Mouse (Mus musculus) right cerebral cortex, adult 18-20 months (tissue): Measurements from ENCODE around the gene Gprin3.

Experiments
- DNase-seq: peaks from one replicate; pipeline ENCODE4 v3.0.0; 2022; ENCODE audit warnings: mixed read lengths

The Gprin3 gene

GRCm38 (mm10) chr6:59425824-59426533 lies at the start of gene Gprin3:
TSS of gene Gprin3 (minus strand) at chr6:59426294.
- peak; percentile 81 for DNase-seq

DNA sequence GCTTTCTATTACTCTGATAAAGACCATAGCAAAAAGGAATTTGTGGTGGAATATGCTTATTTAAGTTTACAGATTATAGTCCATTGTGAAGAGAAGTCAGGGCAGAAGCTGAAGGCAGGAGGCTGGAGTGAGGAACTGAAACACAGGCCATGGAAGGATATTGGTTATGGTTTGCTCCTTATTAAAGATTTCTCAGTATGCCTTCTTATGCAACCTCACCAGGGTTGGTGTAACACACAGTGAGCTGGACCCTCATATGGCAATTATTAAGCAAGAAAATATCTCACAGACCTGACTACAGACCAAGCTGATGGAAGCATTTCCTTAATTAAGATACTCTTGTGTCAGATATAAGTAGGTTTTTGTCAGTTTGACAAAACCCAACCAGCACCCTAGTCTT lies 32.8 kb upstream of the Gprin3 start:
- no peak for DNase-seq

- DNase-seq = no peak
Observed at GRCm38 (mm10) chr6:59456116-59456515, 30.0 kb upstream of the Gprin3 start.

- DNase-seq = no peak
Observed at GRCm38 (mm10) chr6:59451348-59451747, 25.3 kb upstream of the Gprin3 start.

DNA sequence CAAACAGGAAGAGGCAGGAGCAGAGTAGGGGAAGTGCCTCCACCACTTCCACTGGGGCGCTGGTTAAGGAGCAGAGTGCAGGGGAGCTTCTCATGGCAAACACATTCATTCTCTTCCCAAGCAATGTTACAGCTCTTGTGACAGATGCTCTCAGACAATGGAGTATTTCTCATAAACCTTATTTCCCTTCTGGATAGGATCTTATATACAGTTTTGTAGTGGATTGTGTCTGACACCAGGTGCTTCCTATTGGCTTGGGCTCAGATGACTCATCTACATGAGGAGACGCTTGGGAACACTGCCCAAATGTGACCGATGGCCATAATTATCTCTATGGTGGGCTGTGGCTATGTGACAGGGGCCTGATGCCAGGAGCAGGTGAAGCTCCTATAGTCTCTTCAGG lies 19.0 kb upstream of the Gprin3 start:
- no peak for DNase-seq

DNA sequence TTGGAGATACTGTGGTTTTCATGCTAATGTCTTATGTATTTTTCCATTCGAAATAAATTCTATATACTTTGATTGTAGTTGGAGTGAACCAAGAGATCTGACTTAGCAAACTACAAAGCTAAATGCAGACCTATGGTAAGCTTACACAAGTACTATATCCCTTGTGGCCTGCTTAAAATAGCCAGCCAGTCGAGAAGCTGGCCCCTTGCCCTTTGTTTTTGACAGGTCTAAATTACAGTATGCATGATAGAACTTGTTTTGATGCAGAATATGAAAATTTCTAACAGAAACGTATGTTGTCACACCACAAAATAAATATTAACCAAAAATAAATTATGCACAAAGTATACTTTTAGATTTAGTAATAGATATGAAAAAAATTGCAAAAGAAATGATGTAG lies 9.8 kb upstream of the Gprin3 start:
- no peak for DNase-seq

DNA sequence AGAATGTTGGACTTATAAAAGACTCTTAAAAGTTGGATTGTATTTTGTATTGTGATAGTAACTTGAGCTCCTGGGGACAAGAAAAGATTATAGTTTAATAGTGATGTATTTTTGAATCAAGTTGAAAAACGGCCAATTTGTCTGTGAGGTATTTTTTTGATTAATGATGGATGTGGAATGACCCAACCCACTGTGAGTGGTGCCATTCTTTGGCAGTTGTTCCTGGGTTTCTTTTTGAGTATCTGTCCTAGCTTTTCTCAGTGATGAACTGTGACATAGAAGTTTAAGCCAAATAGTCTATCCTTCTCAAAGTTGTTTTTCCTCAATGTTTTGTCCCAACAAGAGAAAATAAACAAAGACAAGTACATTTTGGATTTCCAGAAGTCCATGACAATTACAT lies 7.0 kb upstream of the Gprin3 start:
- no peak for DNase-seq

DNA sequence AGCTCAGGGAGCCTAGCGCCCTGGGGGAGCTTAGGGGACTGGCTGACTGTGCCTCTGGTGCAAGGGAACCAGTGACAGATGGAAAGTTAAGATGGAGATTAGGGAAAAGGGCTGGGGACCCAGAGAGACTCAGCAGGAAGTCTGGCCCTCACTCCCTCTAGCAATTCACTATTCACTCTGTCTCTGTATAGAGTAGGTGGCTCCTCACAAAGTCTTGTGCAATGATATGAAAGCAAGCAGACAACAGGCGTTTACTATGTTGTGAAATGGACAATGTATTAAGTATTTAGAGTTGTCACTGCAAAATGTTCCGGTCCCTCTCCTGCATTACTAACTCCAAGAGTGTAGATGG lies 416 bp upstream of the Gprin3 start:
- DNase-seq = no peak

- DNase-seq = no peak
Observed at GRCm38 (mm10) chr6:59424871-59425740, 988 bp downstream of the Gprin3 start.

DNA sequence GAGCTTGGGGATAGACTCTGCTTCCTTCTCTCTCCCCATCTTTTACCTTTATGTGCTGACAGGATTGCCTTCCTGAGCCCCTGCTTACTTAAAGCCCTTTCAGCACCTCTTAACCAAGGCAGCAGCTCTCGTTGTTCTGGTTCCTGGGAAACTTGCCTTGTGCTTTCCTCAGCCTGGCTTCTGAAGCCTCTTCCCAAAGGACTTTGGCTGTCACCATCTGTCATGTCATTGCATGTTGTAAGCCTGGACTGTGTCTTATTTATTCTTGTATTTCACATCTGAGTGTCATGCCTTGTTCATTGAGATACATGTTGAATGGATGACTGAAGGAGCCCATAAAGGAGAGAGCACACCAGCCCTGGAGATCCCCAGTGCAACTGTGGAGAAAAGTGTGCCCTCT lies 2.3 kb downstream of the Gprin3 start:
- DNase-seq = no peak

DNA sequence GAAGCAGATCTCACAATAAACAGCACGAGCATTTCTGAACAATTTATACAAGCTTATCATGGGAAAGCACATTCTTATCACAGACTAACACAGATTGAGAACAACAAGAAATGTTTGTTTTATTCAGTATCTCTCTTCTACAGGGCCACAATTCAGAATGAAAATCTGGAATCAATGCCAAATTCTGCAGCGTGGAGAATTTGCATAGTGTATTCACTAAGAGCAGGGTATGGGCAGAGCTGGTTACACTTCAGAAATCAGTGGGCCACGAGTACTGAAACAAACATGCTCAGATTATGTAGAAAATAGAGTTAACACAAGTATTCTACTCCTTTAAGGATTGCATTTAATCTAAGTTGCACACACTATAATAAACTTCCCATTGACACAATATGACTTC lies 6.8 kb downstream of the Gprin3 start:
- no peak for DNase-seq

DNA sequence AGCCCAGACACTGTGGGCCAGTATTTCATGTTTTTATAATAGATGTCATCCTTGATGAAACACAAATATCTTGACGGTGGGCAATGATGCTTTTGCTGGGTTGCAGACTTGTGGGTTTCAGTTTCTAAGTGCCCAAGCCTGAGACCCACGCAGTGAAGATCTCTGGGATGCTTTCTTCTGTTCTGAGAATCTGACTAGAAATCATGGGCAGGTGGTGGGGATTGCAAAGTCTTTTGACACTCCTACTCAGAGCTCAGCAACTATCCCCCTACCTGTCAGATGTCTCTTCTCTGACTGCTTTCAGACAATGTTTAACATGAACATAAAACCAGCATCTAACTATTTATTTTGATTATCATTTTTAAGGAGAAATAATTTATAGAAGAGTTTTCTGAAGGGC lies 7.4 kb downstream of the Gprin3 start:
- peak; percentile 13 for DNase-seq

DNA sequence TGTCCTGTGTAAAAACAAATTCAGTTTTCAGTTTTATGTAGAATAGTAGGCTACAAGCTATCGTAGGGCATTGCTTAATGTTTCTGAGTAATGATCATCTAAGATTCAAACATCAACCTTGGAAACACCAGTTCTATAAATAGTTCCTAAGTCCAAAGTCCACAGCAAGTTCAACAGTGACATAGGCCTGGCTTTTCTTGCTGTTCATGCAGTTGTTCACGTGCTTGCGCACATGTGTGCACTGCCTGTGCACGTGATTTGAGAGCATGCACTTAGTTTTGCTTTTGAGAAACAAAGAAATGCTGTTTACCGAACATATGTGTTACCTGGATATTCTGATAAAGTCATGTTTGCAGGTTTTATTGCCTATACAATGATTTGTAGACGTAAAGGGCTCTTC lies 11.3 kb downstream of the Gprin3 start:
- DNase-seq = no peak

DNA sequence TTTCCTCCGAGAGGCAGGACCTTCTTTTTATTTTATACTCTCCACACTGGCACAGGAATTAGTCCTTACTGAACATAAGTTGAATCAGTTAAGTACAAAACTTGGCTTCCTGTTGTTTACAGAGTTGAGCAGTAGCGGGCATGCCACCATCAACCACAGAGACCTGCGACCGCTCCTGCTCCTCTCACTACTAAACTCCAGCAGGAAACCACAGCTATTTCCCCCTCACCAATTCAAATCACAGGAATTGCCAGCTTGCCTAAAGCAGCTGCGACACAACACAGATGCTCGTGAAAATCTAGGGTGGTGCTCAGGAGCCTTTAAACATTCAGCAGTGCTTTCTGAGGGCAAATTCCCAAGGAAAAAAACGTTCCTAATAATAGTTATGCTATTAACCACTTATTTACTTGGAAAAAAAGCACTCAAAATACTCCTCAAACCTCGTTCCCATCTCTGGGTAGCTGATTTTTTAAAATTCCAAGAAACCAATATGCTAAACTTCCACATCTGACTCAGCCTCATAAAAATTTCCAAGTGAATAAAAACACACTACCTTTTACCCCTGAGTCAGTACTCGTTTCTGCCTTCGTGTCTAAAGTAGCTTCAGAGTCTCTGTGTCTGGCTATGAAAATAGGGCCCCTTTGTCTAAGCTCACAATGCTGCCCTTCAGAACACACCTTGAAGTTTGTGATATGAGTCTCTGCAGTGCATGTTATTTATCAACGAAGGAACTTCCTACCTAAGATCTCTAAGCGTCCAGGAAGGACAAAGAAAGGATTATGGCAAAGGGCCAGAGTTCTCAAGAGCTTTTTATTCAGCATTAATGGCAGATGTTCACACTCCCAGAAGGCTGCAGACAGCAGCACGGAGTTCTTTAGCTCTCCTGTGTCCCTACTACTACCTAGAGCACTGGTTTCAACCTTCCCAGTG lies 13.4 kb downstream of the Gprin3 start:
- no peak for DNase-seq

DNA sequence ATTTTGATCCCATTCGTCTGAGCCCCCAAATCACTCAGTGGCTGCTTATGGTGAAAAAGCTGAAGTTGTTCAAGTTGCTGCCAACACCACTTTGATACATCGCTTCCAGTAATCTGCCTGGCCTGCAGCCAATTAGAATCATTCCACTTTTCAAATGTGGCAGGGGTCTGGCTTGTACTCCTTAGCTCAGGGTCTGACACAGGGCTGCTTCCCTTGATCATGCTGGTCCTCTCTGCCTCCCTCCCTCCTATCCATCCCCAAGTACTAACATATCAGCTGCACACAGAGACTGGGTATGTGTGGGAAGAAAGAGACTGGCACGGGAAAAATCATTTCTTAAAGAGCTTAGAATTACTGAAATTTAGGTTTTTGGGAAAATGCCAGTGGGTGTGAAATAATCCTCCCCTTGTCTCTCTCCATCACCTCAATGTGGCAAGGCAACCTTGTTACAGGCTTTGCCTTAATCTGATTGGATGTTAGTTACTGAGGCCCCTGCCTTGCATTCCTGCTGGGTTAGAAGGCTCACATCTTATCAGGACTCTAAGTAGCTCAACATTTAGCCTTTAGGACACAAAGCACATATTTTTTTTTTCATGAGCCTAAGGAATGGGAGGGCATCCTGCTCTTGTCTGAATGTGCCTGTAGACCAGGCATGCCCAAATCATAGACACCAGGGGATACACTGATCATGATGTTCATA lies 16.9 kb downstream of the Gprin3 start:
- DNase-seq = no peak

DNA sequence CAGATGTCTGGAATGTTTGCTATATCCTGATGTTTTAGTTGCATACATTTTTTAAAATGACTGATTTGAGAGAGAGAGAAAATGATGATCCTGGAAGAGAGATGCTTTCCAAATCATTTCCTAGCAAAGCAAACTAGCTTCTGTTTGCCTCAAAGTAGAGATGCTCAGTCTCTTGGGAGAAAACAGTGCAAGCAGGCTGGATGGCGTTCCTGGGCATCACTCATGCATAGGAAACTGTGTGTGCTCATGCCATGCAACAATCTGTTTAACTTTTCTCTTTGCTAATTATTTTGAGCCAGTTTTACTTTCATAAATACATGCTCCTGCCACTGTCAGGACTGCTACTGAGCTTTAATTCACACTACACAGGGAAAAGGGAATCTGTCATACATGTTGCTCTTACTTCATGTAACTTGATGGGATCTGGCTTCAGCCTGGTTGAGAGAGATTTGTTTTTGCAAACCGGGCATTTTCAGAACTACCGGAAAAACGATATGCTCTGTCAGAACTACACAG lies 18.6 kb downstream of the Gprin3 start:
- DNase-seq = no peak

- DNase-seq = no peak
Observed at GRCm38 (mm10) chr6:59390208-59390607, 35.9 kb downstream of the Gprin3 start.

- DNase-seq = no peak
Observed at GRCm38 (mm10) chr6:59365300-59365699, 60.8 kb downstream of the Gprin3 start.

DNA sequence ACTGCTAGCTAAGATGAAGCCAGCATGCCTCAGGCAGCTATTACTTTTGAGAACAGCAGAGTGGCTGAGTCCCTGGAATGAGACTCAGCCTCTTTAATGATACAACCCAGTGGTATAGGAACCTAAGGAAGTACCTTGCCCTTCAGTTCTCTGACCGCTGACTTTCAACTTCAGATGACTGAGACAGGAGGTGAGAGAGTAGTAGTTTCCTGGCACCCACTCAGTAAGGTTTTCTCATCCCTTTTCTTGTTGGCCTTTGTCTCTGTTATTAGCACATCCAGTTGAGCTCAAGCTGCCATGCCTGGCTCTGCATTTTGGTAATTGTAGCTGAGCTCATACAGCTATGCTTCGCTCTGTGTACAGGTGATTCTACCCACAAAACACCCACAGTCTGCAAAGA lies 62.8 kb downstream of the Gprin3 start:
- no peak for DNase-seq

- no peak for DNase-seq
Observed at GRCm38 (mm10) chr6:59354943-59355342, 71.2 kb downstream of the Gprin3 start.

DNA sequence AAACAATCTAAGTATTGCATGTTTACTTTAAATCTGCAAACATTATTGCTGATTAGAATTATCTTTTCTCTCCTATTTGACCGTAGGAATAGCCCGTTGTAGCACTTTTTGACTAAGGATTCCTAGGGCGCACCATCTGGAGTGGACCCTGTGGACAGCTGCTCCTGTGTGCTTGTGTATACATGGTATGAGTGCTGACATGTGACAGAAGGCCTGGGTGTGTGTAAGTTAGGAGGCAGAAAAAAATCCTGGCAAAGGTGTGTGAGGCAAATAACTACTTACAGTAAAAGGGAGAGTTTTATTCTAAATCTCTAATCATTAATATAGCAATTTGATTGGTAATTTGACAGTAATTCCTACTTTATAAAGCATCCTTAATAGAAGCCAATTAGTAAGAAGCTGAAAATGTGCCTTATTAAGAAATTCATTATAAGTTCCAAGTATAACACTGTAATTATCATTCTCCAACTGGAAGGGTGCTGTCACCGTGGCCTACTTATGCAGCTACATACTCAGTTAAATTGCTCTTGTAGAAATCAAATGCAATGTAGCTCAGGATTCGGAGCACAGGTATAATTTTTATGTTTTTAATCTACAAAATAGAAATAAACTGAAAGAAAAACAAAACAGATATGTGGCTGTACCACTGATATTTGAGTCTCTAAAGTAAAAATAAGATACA lies 74.8 kb downstream of the Gprin3 start:
- no peak for DNase-seq

- no peak for DNase-seq
Observed at GRCm38 (mm10) chr6:59348673-59349072, 77.4 kb downstream of the Gprin3 start.
